Mouse (Mus musculus): ENCODE measurements around the gene Tmem9b. TPM values are rescaled to one million over a fixed set of nuclear protein-coding genes. Genes with fewer than 3 reads are reported as not detected.

Gene Tmem9b
- polyA plus RNA-seq, 1 experiment from 2014 or later, result 49.8 TPM

GRCm38 (mm10) chr7:109723697-109724096, 29.0 kb downstream of the Tmem9b start, which contains the start of gene BC051019:
Gene BC051019 (minus strand): TSS chr7:109723850.
- 92% methylated on average over 5 of the region's 5 CpGs for WGBS
- Histone ChIP-seq H3K27me3 (no peaks in the 10 kb centered on the region), H3K4me2 (no peak within 1 kb of the TSS), H3K4me1 (no peaks in the 10 kb centered on the region), H3K9ac (no peak within 1 kb of the TSS), H3K9me3 (0 out of 2 replicates have a peak, but pooled peaks cover 3% of the 10 kb centered on the region), H3K36me3 (replicated peaks) (no peaks in the 10 kb centered on the region), H3K27ac (no peak within 1 kb of the TSS), H3K4me3 (replicated peaks) (no peak within 1 kb of the TSS)
- ATAC-seq (ENCODE audit: low FRiP score), result no peak

DNA sequence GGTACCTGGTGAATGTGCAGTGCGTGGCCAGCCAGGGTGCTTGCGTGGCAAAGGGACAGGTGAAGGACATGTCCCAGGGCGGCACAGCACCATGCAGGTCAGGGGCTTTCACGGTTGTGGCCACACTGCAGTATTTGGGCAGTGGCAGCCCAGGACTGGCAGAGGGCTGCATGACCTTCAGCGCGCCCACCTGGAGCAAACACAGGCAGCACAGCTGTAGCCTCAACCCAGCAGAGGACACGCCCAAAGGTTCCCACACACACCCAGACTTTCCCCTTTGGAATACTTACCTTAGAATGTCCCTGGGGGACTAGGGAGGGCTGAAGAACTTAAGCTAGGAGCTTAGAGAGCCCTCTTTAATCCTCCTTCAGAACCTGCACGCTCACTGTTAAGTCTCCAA, 29.6 kb downstream of the Tmem9b start:
- ATAC-seq (ENCODE audit: low FRiP score), result no peak
- no peak overlapping the region for H3K27ac ChIP-seq
- no peak overlapping the region for H3K4me2 ChIP-seq
- H3K4me1 ChIP-seq, result no peaks in the 10 kb centered on the region
- 95% methylated on average over 8 of the region's 8 CpGs for WGBS
- H3K9ac ChIP-seq, result no peak overlapping the region
- H3K4me3 ChIP-seq (replicated peaks), result no peak overlapping the region
- 0 out of 2 replicates have a peak, but pooled peaks cover 3% of the 10 kb centered on the region for H3K9me3 ChIP-seq
- H3K27me3 ChIP-seq, result no peaks in the 10 kb centered on the region
- H3K36me3 ChIP-seq (replicated peaks), result no peaks in the 10 kb centered on the region

DNA sequence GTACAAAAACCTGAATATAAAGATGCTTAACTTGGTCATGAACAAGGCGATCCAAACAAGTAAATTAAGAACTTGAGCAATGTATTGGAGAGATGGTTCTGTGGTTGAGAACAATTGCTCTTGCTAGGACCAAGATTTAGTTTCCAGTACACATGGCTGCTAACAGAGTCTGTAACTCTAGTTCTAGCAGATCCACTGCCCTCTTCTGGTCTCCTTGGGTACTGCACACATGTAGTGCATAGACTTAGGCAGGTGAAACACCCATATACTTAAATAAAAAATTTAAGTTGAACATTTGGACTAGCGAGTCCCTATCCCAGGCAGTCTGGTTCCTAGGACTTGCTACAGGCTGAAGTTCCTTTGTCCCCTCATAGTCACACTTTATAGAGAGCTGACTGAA, 30.1 kb downstream of the Tmem9b start:
- 99% methylated on average over 2 of the region's 2 CpGs for WGBS

DNA sequence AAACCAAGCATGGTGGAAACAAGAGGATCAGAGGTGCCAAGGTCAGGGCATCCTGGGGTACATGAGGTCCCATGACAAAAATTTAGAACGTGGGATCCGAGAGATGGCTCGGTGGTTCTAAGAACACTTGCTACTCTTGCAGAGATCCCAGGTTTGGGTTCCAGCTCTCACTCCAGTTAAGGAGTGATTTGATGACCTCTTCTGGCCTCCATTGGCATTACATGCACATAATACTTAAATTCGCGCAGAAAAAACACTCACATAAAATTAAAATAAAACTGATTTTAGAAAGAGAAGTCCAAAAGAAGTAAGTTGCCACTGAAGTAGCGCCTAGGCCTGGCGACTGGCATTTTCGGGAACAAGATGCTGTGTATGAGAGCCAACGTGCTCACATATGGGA, 33.4 kb downstream of the Tmem9b start:
- H3K4me3 ChIP-seq (replicated peaks), result no peak overlapping the region
- 0 out of 2 replicates have a peak, but pooled peaks cover 3% of the 10 kb centered on the region for H3K9me3 ChIP-seq
- no peaks in the 10 kb centered on the region for H3K36me3 ChIP-seq (replicated peaks)
- H3K27ac ChIP-seq, result no peak overlapping the region
- ATAC-seq (ENCODE audit: low FRiP score), result no peak
- no peak overlapping the region for H3K9ac ChIP-seq
- 70% methylated on average over 9 of the region's 9 CpGs for WGBS
- no peak overlapping the region for H3K4me2 ChIP-seq
- H3K27me3 ChIP-seq, result no peaks in the 10 kb centered on the region
- no peaks in the 10 kb centered on the region for H3K4me1 ChIP-seq

More for the DNA sequence above, 30.1 kb downstream of the Tmem9b start:
- H3K9me3 ChIP-seq, result 0 out of 2 replicates have a peak, but pooled peaks cover 3% of the 10 kb centered on the region
- no peak overlapping the region for H3K9ac ChIP-seq
- H3K4me3 ChIP-seq (replicated peaks), result no peak overlapping the region
- no peak for ATAC-seq (ENCODE audit: low FRiP score)
- H3K27me3 ChIP-seq, result no peaks in the 10 kb centered on the region
- H3K4me2 ChIP-seq, result no peak overlapping the region
- no peak overlapping the region for H3K27ac ChIP-seq
- no peaks in the 10 kb centered on the region for H3K4me1 ChIP-seq
- H3K36me3 ChIP-seq (replicated peaks), result no peaks in the 10 kb centered on the region

- Histone ChIP-seq H3K36me3 (replicated peaks) (peaks cover 32% of the 10 kb centered on the region), H3K27ac (no peak overlapping the region), H3K4me3 (replicated peaks) (no peak overlapping the region), H3K4me2 (no peak overlapping the region), H3K4me1 (no peaks in the 10 kb centered on the region; the same call in 1 of the 2 replicates), H3K9ac (no peak overlapping the region), H3K27me3 (no peaks in the 10 kb centered on the region), H3K9me3 (no peaks in the 10 kb centered on the region)
- ATAC-seq (ENCODE audit: low FRiP score), result no peak
- 84% methylated on average over 2 of the region's 2 CpGs for WGBS
Measured at GRCm38 (mm10) chr7:109713434-109713982, 39.2 kb downstream of the Tmem9b start.

- Histone ChIP-seq H3K27me3 (no peaks in the 10 kb centered on the region), H3K36me3 (replicated peaks) (peaks cover 32% of the 10 kb centered on the region), H3K9ac (no peak overlapping the region), H3K9me3 (no peaks in the 10 kb centered on the region), H3K4me1 (no peaks in the 10 kb centered on the region; the same call in 1 of the 2 replicates), H3K4me3 (replicated peaks) (no peak overlapping the region), H3K27ac (no peak overlapping the region), H3K4me2 (no peak overlapping the region)
- no peak for ATAC-seq (ENCODE audit: low FRiP score)
- WGBS, result 91% methylated on average over 7 of the region's 7 CpGs
Measured at GRCm38 (mm10) chr7:109712198-109712597, 40.5 kb downstream of the Tmem9b start.

- H3K4me2 ChIP-seq, result no peak overlapping the region
- H3K27me3 ChIP-seq, result no peaks in the 10 kb centered on the region
- 100% methylated on average over 1 of the region's 1 CpGs for WGBS
- no peak overlapping the region for H3K27ac ChIP-seq
- no peak overlapping the region for H3K4me3 ChIP-seq (replicated peaks)
- no peaks in the 10 kb centered on the region for H3K9me3 ChIP-seq
- H3K9ac ChIP-seq, result no peak overlapping the region
- no peak for ATAC-seq (ENCODE audit: low FRiP score)
- H3K36me3 ChIP-seq (replicated peaks), result peaks cover 32% of the 10 kb centered on the region
- peaks cover 4% of the 10 kb centered on the region; the same call in 1 of the 2 replicates for H3K4me1 ChIP-seq
Measured at GRCm38 (mm10) chr7:109710069-109710468, 42.6 kb downstream of the Tmem9b start.

- Histone ChIP-seq H3K27ac (no peak overlapping the region), H3K4me3 (replicated peaks) (no peak overlapping the region), H3K4me1 (peaks cover 9% of the 10 kb centered on the region; the same call in 1 of the 2 replicates), H3K4me2 (no peak overlapping the region), H3K27me3 (no peaks in the 10 kb centered on the region), H3K36me3 (replicated peaks) (peaks cover 32% of the 10 kb centered on the region), H3K9me3 (no peaks in the 10 kb centered on the region), H3K9ac (no peak overlapping the region)
- ATAC-seq (ENCODE audit: low FRiP score), result no peak
- 83% methylated on average over 3 of the region's 3 CpGs for WGBS
Measured at GRCm38 (mm10) chr7:109708961-109709382, 43.7 kb downstream of the Tmem9b start.

GRCm38 (mm10) chr7:109707023-109707785, 45.5 kb downstream of the Tmem9b start:
- Histone ChIP-seq H3K4me2 (no peak overlapping the region), H3K9me3 (no peaks in the 10 kb centered on the region), H3K27ac (no peak overlapping the region), H3K4me3 (replicated peaks) (no peak overlapping the region), H3K27me3 (peaks cover 9% of the 10 kb centered on the region), H3K4me1 (peaks cover 9% of the 10 kb centered on the region; the same call in 1 of the 2 replicates), H3K36me3 (replicated peaks) (peaks cover 22% of the 10 kb centered on the region), H3K9ac (no peak overlapping the region)
- no peak for ATAC-seq (ENCODE audit: low FRiP score)
- WGBS, result 63% methylated on average over 4 of the region's 4 CpGs

DNA sequence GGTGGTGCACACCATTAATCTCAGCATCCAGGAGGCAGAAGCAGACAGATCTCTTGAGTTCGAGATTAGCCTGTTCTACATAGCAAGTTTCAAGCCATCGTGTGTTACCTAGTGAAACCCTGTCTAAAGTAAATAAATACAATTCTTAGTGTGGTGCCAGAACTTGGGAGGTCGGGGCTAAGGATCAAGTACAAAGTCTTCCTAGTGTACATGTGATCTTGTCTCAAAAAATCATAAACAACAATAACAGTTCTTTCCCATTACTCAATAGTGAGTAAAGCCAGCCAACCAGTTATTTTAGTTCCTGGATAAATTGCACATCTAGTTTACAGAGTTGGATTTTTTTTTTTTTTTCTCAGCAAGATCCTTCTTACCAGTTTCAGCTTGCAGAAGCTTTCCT, 48.2 kb downstream of the Tmem9b start:
- H3K27ac ChIP-seq, result 0 out of 2 replicates have a peak overlapping the region, but pooled peaks have one; percentile 71
- peak overlapping the region; percentile 68 for H3K4me2 ChIP-seq
- peaks cover 9% of the 10 kb centered on the region for H3K27me3 ChIP-seq
- peak overlapping the region; percentile 70 for H3K4me3 ChIP-seq (replicated peaks)
- H3K4me1 ChIP-seq, result peaks cover 9% of the 10 kb centered on the region; the same call in 1 of the 2 replicates
- peaks cover 5% of the 10 kb centered on the region for H3K36me3 ChIP-seq (replicated peaks)
- WGBS, result 82% methylated on average over 3 of the region's 3 CpGs
- no peak for ATAC-seq (ENCODE audit: low FRiP score)
- no peaks in the 10 kb centered on the region for H3K9me3 ChIP-seq
- no peak overlapping the region for H3K9ac ChIP-seq

DNA sequence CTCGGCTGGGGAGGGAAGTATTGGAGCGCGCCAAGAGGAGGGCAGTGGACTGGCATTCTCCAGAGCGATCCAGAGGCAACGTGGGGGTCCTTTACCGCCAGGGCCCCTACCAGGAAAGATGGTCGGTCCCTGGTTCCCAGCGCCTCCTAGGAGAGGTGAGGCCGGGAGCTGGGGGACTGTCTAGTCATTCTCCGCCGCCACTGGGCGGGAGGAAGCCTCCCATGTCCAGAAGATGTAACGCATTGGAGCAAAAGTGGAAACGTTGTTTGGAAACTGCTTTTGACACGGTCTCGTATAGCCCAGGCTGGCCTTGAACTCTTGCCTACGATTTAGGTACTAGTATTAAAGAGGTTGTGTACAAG, 48.7 kb downstream of the Tmem9b start:
- Histone ChIP-seq H3K36me3 (replicated peaks) (peaks cover 3% of the 10 kb centered on the region), H3K4me1 (peaks cover 9% of the 10 kb centered on the region; the same call in 1 of the 2 replicates), H3K9me3 (no peaks in the 10 kb centered on the region), H3K4me3 (replicated peaks) (peak overlapping the region; percentile 70), H3K27ac (peak overlapping the region; percentile 71), H3K9ac (peak overlapping the region; percentile 62), H3K27me3 (peaks cover 9% of the 10 kb centered on the region), H3K4me2 (peak overlapping the region; percentile 68)
- no peak for ATAC-seq (ENCODE audit: low FRiP score)
- WGBS, result 1% methylated on average over 17 of the region's 17 CpGs

GRCm38 (mm10) chr7:109703190-109704015, 49.3 kb downstream of the Tmem9b start, which contains the start of the genes St5 and Akip1:
Gene St5 (minus strand): TSS chr7:109703605.
Gene Akip1 (plus strand): TSS chr7:109703690.
- H3K27me3 ChIP-seq, result peaks cover 9% of the 10 kb centered on the region
- H3K4me3 ChIP-seq (replicated peaks), result peak within 1 kb of the TSS; percentile 70
- WGBS, result under 1% methylated on average over 61 of the region's 61 CpGs
- H3K9ac ChIP-seq, result peak within 1 kb of the TSS; percentile 62
- peak within 1 kb of the TSS; percentile 68 for H3K4me2 ChIP-seq
- H3K9me3 ChIP-seq, result no peaks in the 10 kb centered on the region
- H3K4me1 ChIP-seq, result peaks cover 9% of the 10 kb centered on the region; the same call in 1 of the 2 replicates
- ATAC-seq (ENCODE audit: low FRiP score), result peak; percentile 97
- H3K27ac ChIP-seq, result peak within 1 kb of the TSS; percentile 71
- H3K36me3 ChIP-seq (replicated peaks), result no peaks in the 10 kb centered on the region; the same call in 1 of the 2 replicates

Measured in forebrain, embryonic 12.5 days (tissue).